Mouse (Mus musculus) bone marrow macrophage, adult 2 months (primary cell): Measurements from ENCODE around the gene Ezr.

Source experiments
- CTCF ChIP-seq: IDR thresholded peaks from 2 replicates; pipeline ENCODE4 v1.5.1; 2012; ENCODE audit warnings: low read depth, mild to moderate bottlenecking, low read length, moderate library complexity
- POLR2A ChIP-seq: IDR thresholded peaks from 2 replicates; pipeline ENCODE4 v1.6.1; 2012; ENCODE audit warnings: mild to moderate bottlenecking, low read depth, low read length, borderline replicate concordance

DNA sequence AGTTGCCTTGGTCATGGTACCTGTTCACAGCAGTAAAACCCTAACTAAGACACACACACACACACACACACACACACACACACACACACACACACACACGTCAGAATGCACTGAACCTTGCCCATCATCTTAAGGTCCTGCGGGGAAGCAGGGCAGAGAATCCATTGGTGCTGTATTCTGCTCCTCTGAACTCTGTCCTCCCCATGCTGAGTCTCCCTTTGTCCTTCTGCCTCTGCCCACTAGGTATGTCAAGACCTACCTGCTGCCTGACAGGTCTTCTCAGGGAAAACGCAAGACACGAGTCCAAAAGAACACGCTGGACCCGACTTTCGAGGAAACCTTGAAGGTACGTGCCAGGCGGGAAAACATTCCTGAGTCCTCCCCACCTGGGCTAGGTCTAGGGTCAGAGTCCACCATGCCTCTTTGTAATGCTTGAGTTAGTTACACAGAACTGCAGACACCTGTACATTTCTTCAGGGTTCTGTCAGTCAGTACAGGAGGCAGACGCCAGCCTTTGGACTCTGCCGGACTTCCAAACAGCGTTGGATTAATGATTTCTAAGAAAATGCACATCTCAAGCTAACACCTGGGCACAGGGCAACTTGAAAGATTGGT lies 54.5 kb downstream of the Ezr start:
- no peak for TF ChIP-seq POLR2A
- TF ChIP-seq CTCF = no peak
